Mouse (Mus musculus) cerebellum, adult 9-11 months (tissue): ENCODE measurements around the gene Ccn1.

ENCODE experiments used
- DNase-seq: peaks from one replicate; pipeline ENCODE4 v3.0.0; 2022

Gene Ccn1

DNA sequence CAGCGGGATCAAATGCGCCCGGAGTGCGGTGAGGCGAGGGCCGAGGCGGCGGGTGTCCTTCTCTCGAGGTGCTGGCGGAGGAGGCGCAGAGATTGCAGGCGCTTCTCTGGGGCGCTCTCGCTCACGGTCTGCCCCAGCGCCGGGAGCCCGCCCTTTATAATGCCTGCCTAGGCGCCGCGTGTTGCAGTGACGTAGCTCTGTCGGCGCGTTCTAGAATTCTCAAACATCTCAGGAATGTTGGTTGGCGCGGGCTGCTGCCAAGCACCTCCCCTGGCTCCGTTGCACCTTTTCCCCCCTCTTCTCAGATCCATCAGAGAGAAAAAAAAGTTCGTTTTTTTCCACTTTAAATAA lies at the start of gene Ccn1:
TSS of gene Ccn1 (minus strand) at position 130 of the 351 bp plus-strand sequence.
- DNase-seq, result no peak

DNA sequence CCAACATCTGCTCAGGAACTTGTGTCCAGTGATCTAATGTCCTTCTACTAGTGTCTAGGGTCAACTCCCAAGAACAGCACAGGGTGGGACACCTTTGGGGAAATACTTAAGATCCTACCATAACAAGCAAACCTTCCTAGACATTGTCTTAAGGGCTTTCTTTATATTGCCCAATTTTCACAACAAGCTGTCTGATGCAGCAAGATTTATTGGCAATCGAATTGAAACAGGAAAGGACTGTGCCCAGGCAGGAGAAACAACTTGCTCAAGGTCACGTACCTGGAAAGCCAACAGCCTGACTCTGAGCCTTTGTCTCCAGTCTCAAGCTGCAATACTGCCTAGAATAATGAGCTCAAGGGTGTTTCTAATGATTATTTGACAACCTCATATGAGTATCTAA lies 43.6 kb upstream of the Ccn1 start:
- no peak for DNase-seq

DNA sequence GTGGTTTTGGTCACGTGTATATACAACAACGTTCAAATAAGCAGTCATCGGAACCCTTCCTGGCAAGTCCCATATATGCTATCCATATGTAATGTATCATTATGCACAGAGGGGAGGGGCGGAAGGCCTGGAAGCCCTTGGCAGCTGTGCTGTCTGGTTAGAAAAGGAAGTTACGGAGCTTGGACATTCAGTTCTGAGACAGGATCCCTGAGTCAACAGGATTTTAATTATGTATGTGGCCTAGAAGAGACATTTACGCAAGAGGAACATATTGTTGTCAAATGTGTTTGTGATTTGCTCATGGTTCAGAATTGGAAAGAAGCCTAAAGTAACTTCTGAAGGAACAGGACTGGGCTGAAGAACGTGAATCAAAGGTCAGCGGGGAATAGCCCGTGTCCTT lies 42.3 kb upstream of the Ccn1 start:
- no peak for DNase-seq

DNA sequence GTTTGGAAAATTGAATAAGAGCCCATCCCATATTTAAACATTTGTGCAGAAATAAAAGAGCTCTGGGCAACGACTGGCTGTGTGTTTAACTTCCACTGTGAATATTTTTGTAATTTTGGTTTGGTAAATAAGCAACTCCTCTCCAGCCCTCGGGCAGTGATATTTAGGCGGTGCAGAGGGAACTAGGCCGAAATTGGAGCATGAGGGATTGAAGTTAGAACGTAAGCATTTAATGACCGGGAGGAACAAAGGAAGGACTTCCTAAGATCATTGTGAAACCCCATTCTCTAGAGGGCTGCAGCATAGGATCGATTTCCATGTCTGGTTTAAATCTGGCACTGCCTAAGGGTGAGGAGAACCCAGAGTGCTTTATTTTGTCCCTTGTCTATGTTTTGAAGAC lies 41.6 kb upstream of the Ccn1 start:
- DNase-seq, result no peak

DNA sequence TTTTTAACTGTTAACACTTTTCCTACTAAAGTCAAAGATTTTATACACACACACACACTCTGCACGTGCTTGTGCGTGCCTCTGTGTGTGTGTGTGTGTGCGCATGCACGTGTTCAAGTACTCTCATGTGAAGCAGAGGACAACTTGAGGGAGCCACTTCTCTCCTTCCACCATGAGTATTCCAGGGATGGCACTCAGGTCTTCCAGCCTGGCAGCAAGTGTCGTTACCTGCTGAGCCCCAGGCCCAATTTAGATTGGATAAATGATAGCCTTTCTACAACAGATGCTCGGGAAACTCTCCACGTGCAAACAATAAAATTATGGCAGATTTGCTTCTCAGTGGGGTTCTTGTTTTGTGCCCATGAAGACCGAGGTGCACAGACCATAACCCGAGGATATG lies 39.5 kb upstream of the Ccn1 start:
- DNase-seq, result no peak

DNA sequence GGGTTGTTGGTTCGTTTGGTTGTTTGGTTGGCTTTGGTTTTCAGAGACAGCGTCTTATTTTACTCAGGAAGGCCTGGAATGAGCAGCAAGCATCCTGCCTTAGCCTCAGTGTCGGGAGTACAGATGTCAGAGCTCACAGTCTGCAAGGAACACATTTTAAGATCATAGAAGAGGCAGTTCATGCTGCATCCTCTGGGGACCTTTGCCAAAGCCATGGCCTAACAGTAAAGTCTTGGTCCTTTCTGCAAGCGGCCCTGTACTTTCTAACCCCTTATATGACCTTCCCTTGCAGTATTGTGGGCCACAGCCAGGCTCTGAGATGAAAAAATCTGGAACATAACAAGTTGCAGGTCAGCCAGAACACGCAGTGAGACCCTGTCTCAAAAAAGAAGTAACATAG lies 38.1 kb upstream of the Ccn1 start:
- no peak for DNase-seq

DNA sequence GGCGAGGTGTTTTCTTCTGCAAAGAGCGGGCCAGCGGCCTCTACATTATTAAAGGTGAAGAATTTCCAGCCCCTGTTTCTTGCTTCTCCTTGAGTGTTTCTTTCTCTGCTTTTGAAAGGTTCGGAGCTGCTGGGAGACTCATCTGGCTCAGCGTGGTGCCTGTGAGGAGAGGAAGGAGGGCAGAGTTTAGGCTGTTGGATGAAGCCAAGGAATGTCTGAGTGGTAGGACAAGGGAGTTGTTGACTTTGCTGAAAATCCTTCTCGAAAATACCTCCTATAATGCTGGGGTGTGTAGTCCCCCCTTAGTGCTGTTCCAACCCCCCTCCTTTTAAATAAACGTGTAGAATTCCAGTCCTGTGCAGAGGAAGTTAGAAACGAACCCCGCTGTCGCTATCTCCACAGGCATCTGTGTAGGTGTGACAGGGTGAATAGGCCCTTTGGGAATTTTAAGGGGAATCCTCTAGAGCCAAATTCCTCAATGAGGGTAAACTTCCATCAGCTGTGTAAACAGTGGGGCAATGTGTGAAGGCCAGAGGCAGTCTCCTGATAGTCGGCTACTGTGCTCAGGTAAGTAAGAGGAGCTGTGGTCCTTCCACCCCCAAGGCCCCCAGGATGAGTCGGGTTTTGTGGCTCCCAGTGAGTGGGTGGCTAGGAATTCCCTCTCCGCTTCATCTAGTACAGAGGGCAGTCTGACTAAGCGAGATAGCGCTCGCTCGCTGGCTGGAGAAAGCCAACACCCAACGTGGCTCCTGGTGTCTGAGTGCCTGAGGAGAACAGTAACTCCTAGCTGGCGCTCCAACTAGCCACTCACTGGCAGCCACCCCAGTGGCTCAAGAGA lies 35.0 kb upstream of the Ccn1 start:
- DNase-seq, result no peak

DNA sequence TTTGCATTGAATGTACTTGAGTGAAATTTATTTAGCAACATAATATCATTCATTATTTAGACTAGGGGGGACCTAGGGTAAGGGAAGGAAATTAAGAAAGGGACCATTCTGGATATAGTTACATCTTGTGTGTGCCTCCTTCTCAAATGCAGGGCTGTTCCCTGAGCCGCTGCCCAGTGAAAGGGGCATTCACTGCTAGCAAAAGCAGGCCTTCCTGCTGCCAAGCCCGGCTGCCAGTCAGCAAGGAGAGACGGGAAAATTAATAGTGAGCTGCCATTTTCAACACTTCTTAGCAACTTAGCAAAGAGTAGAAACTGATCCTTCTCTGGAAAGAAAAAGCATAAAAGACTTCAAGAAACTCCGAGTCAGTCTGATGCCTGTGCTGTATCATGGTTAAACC lies 34.4 kb upstream of the Ccn1 start:
- no peak for DNase-seq

DNA sequence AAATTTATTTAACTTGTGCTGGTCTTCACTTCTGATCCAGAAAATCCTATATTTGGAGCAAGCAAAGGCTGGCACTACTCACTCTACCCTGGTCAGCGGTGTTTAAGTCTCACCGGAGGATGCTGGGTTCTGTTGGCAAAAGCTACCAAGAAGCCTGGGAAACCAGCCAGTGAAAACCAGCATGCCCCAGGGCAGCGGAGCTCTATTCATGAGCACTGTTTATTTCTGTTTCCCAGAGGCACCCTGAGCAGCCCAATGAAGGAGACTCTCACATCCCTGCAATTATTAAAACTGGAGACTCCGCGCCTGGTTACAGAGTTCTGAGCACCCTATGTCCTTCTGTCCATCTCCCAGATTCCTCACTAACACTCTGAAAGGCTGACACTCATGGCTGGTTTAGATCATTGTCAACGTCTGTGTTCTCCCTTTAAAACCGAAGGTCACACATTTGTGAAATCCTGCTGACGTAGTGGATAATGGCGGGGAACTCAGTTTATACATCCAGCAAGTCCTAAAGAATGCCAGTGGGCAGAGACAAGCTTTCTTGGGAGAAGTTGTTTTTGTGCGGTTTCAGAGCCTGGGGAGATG lies 31.7 kb upstream of the Ccn1 start:
- peak; percentile 40 for DNase-seq

DNA sequence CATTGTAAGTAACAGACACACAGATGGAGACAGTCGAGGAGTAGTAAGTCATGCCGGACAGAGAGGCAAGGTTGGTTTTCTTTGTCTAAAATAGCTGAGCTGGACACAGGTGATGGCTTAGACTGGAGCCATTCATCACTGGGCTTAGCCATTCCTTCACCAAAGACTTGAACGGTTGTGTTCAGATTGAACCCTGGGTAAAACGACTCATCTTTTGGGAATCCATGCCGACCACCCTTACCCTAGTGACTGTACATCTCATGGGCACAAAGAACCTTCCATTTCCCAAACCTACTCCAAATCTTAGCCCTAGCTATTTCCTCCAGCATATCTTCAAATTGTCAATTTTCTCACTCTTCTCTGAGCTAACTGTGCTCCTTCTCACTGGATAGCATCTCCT lies 30.9 kb upstream of the Ccn1 start:
- no peak for DNase-seq

DNA sequence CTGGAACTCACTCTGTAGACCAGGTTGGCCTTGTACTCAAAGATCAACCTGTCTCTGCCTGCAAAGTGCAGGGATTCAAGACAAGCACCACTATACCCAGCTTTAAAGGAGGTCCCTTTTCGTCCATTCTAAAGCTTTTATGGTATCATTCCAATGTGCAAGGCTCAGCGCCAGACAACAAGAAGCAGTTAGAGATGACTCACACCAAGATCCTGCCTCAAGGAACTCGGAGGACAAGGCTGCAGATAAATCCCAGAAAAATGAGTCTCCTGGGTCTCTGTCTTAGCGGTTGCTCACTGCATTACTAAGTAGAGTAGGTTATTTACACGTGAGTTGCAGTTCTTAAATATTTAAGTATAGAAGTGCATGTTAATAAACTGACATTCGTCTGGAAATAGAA lies 26.4 kb upstream of the Ccn1 start:
- no peak for DNase-seq

DNA sequence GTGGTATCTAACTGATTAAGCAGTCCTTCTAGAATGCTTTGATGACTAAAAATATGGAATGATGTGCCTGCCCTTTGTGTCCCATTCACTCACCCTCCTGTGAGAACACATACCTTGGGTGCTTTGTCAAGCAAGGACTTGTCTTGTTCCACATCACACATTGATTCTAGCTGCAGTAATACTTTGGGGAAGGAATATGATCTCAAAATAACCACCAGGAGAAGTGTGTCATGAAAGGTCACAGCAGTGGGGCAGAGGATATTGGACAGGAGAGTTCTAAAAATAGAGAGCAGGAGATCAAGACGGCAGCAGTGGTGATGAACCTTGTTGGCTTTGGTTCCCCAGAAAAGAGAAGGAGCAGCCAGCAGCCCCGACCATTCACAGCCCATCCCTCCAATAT lies 25.0 kb upstream of the Ccn1 start:
- DNase-seq, result no peak

DNA sequence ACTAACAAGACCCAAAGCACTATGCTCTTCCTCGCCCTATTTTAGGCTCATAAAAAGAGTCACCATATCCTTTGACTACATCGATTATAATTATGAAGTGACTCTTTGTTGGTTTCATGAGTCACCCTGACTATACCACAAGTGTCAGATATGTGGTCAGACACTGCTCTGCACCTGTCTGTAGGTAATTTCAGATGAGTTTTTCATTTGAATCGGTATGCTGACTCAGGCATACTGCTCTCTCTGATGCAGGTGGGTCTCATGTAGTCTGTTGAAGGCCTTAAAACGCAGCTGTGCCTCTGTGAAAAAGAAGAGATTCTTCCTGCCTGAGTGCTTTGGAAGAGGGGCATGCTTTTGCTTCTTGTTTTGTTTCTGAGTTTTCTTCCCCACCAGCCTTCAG lies 16.6 kb upstream of the Ccn1 start:
- DNase-seq, result no peak

DNA sequence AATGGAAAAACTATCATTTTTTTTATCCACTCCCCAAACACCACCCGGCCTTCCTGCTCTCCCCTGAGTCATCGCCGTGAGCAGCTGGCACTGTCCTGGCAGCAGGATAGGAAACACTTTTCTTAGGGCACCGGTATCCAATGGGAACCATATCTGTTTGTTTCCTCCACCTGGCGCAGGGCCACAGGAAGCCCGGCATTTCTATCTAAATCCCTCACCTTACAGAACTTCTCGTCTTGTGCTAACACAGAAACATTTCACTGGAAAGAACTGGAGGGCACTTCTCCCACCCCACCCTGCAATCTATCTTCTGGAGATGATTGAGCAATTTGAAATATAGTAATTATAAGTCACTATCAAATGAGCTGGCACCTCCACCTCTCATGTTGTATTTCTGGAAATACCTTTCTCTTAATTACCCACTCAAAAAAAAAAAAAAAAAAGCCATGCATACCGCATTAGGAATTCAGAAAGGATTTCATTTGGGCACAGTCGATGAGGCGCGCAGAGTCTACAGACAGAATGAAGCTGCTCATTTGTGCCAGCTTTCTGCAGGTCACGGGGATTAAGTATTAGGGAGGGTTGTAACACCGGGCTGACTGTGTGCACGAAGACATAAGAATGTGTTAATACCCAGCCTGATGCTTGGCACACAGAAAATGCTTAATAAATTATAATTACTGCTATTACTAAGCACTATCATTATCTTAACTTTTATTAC lies 7.4 kb upstream of the Ccn1 start:
- DNase-seq, result no peak

DNA sequence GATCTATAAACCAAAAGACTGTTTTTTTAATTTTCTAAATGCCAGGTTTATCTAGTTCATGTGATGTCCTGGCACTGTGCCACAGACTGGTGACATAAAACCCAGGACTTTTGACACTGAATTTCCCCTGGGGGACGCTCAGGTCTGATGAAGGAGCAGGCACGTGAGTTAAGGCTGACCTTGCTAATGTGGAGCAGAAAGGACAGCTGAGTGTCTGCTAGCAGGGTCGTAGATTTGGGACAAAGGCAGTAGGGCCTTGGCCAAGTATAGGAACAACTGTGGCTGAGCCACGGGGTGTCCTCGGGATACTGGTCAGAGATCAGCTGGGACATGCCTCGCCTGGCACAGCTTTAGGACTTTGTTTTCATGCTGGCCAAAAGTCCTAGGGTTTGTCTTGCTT lies 5.2 kb upstream of the Ccn1 start:
- DNase-seq, result no peak

DNA sequence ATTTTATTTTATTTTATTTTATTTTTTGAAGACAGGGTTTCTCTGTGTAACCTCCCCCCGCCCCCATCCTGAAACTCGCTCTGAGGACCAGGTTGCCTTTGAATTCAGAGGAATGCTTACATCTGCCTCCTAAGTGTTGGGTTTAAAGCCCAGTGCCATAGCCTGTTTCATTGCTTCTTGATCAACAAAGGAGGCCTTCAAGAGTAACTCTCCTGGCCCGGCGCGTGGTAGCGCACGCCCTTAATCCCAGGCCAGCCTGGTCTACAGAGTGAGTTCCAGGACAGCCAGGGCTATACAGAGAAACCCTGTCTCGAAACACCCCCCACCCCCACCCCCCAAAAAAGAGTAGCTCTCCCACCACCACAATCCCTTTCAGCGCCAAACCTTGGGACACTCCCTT lies 4.2 kb upstream of the Ccn1 start:
- no peak for DNase-seq

DNA sequence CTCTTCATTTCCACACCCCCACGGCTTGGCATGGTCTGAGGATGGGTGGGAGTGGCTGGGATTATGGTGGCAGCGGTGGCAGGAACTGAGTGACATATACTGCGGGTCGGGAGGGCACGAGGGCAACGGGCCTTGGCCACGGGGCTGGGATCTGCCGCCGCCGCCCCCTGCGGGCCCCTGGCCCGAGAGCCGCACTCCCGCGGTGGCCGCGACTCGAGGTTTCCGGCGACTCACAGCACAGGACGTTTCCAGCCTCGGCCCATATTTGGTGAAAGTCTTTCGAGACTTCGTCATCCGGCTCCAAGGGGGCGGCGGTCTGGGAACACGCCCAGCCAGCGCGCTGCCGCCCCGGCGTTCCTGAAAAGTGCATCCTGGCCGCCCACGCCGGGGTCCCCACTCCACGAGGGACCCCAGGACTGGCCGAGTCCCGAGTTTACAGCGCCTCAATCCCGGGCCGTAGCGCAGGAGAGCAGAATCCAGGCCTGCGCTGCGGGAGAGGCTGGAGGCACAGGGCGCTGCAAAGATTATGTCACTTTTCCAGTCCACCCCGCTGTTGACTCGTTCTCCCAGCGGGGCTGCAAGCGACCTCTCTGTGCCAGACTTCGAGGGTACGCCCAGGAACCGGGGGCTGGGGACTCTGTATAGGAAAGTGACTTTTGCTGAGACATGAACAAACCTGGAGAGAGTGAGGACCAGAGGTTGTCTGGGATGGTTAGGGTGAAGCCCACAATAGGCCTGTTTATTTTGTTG lies 3.6 kb upstream of the Ccn1 start:
- DNase-seq, result no peak

DNA sequence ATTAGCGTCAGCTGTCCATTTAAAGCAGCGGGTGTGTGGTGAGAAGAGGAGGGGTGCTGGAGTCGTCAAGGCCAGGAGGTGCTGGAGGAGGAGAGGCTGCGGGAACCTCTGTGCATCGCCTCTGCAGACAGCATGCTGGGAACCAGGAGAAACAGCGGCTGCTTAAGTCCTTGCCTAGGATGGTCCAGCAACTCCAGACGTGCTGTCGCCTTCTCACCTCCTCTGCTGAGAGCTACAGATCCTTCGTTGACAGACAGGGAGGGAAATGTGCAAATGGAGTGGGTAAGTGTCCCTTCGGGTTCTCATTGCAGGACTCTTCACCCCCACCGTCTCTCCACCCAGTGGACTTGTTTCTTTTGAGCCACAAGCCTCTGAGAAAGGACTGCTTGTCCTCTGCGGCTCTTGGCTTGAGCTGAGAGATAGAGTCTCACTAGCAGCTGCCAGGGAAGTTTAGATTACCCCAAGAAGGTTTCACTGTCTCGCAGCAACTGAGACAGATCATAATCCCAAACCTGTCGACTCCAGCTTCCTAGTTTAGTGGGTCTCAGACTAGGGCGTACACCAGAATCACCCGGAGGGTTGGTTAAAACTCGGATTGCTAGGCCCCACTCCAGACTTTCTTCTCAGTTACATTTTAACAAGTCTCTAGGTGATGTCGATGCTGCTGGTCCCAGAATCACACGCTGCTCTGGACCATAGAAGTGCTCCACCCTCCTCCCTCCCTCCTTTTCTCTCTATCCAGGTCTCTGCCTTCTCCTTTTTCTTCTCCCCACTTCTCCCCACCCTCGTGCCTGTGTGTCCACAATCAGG lies 2.7 kb upstream of the Ccn1 start:
- DNase-seq, result no peak

DNA sequence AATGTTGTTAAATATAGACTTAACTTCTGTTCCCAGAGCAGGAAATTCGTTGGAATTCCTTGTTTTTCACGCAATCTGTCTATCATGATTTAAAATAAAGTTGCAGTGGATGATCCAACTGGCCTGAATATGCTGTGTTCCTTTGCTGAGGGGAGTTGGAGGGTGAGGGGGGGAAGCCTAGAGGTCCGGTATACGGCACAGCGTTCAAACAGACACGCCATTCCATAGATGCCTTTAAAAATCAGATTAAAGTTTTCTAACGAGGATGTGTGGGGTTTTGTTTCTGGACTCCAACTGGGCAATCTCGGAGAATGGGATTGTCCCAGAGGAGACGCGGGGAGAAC lies 2.2 kb upstream of the Ccn1 start:
- no peak for DNase-seq

DNA sequence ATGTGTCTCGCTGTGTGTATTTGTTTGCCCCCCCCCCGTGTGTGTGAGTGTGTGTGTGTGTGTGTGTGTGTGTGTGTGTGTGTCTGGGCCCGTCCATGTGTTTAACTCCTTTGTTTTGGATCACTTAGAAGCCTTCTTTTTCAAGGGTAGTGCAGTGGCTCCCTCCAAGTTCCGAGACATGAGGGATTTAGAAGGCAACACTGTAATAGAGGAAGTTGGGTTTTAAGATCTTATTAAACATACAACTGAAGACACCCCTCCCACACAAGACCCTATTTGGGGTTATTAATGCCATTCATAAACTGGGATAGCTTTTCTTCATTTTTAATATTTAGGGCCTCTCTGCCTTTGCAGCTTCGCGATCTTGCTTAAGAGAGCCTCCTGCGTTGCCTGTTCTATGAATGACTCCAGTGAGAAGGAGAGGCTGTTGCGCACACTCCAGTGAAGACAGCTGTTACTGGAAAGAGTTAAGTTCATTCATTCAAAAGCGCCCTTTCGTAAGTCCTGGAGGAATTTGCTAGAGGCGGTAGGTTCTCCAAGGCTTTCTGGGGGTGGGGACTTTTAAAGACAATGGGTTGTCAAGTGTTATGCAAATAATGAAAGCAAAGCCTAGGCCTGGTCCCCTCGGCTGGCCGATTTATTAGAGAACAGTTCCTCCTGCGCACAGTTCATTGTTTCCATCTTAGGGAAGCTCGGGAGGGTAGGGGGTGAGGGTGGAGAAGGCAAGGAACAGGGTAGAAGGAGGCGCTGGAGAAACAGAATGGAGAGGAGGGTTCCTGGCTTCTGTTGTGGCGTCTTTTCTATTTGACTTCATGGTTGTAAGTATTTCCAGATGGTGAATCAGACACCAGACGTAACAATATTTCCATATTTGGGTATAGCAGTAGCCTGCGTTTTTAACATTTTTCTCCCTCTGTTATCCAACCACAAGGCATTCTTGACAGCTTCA lies 1.5 kb upstream of the Ccn1 start:
- DNase-seq, result no peak

DNA sequence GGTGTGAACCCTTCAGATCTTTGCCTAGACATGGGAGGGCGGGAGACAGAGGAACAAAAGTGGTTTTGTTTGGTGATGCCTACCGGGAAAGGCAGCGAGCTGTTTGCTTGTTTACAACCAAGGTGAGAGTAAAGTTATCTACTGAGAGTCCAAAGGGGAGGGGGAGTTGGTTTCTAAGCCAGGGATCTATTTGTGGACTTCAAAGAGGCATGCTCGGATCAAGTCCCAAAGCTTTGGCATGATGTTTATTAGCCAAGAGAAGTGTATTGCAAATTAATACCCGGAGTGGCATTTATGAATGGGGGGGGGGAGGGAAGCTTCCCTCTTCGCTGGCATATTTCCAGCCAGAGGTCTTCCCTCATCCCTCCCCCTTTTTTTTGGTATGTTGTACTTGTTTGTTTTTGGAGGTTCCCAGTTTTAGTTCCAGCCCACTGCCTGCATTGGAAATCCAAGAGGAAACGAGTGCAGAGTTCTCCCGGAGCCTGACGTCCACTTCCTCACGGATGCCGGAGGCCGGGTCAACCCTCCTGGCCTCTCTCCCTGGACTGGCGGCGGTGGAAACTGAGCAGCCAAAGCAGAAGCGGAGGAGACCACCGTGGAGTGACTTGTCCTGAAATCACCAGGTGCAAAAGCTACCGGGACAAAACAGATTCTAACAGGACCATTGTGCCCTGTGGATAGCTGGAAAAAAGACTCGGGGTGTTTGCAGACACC lies 674 bp upstream of the Ccn1 start:
- DNase-seq, result no peak
